In the genomic region with DNA sequence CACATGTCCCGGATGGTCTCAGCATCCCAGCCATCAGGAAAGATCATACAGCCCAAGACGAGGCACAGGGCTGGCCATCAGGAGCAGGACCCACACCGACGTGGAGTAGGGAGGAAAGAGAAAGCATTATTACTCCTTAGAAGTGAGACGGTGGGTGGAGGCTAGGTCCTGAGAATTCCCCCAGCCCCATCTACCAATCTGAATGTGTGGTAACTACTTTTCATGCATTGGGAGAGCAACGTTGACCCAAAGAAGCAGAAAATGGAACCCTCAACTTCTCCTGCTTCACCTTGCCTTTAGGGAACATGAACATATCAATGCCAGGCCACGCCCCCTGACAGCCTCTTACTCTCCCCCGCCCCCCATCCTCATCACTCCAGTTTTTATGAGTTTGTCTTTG, we compare ENCODE assay signal across 28 mouse cellular contexts.
"Had no signal": no experiment of that assay in that cellular context is flagged by ENCODE, and none has a peak within 500 bp of the region (broad histone marks: within the 10 kb centered on the region; RNA-seq: fewer than 3 reads in every experiment).

No protein-coding gene starts in this region.

- H3K4me1 ChIP-seq: embryonic facial prominence, embryonic 12.5 days; embryonic facial prominence, embryonic 15.5 days had no signal

- DNase-seq: cerebellum, adult 2 months; cerebellum, adult 8-10 months; cerebellum, adult 9-10 months; cerebellum, adult 9-11 months; cerebellum, postnatal 10 days; cerebellum, postnatal 14 days; cerebellum, postnatal 25 days; cerebellum, postnatal 36 days; embryo, embryonic 11 days; forebrain, postnatal 0 days; gastrocnemius, adult 2 months; gastrocnemius, postnatal 10 days; gastrocnemius, postnatal 14 days; gastrocnemius, postnatal 25 days; gastrocnemius, postnatal 36 days; heart, adult 18-20 months; heart, adult 2 months had no signal

- H3K9ac ChIP-seq: embryonic facial prominence, embryonic 12.5 days; embryonic facial prominence, embryonic 13.5 days; embryonic facial prominence, embryonic 15.5 days; forebrain, embryonic 12.5 days; forebrain, embryonic 13.5 days; forebrain, embryonic 15.5 days; forebrain, postnatal 0 days had no signal

- H3K27ac ChIP-seq: embryonic facial prominence, embryonic 10.5 days; embryonic facial prominence, embryonic 12.5 days; embryonic facial prominence, embryonic 13.5 days; embryonic facial prominence, embryonic 15.5 days; forebrain, embryonic 10.5 days; forebrain, embryonic 12.5 days; forebrain, embryonic 13.5 days; forebrain, embryonic 15.5 days; gastrocnemius, adult 2 months; heart, adult 2 months had no signal

- H3K36me3 ChIP-seq: embryonic facial prominence, embryonic 10.5 days; embryonic facial prominence, embryonic 12.5 days; embryonic facial prominence, embryonic 13.5 days; embryonic facial prominence, embryonic 15.5 days had no signal

- ATAC-seq: forebrain, embryonic 13.5 days; forebrain, embryonic 14.5 days; forebrain, embryonic 15.5 days; forebrain, embryonic 16.5 days; forebrain, postnatal 0 days had no signal

- H3K27me3 ChIP-seq: embryonic facial prominence, embryonic 13.5 days; embryonic facial prominence, embryonic 15.5 days; forebrain, embryonic 12.5 days; forebrain, embryonic 13.5 days; forebrain, embryonic 15.5 days had no signal

- H3K4me2 ChIP-seq: embryonic facial prominence, embryonic 12.5 days; embryonic facial prominence, embryonic 13.5 days; embryonic facial prominence, embryonic 15.5 days; forebrain, embryonic 12.5 days; forebrain, embryonic 13.5 days; forebrain, embryonic 15.5 days had no signal

- H3K9me3 ChIP-seq: embryonic facial prominence, embryonic 10.5 days; embryonic facial prominence, embryonic 13.5 days; embryonic facial prominence, embryonic 15.5 days; forebrain, embryonic 10.5 days; forebrain, embryonic 12.5 days; forebrain, embryonic 13.5 days; forebrain, embryonic 15.5 days had no signal

- H3K4me3 ChIP-seq: embryonic facial prominence, embryonic 10.5 days; embryonic facial prominence, embryonic 12.5 days; embryonic facial prominence, embryonic 13.5 days; embryonic facial prominence, embryonic 15.5 days; erythroblast, embryonic 14.5 days; forebrain, embryonic 10.5 days; forebrain, embryonic 12.5 days; forebrain, embryonic 13.5 days; forebrain, embryonic 15.5 days; gastrocnemius, adult 2 months; heart, adult 2 months had no signal
